Mouse (Mus musculus): ENCODE measurements around the gene Polr1c.

- TF ChIP-seq POLR2A (IDR thresholded peaks at IDR 0.05; ENCODE audit: extremely low read depth, insufficient read depth, low read length) = no peak
- no peak for TF ChIP-seq CTCF (IDR thresholded peaks at IDR 0.05; ENCODE audit: low read depth, low read length)
Measured at GRCm38 (mm10) chr17:46267511-46267910, 19.7 kb upstream of the Polr1c start.

Measured in liver, adult 2 months (tissue).